ENCODE assay signal across 9 mouse cellular contexts in genomic region chr6:124998066-124998465, GRCm38 (mm10). TPM values are rescaled to one million over a fixed set of nuclear protein-coding genes. Genes with fewer than 3 reads are reported as not detected.
DNase-seq lines count a peak whose midpoint lies in the region; ATAC-seq and TF ChIP-seq lines count a peak whose summit lies in the region.
"Had no signal": no experiment of that assay in that cellular context is flagged by ENCODE, and none has a peak within 500 bp of the region (broad histone marks: within the 10 kb centered on the region; RNA-seq: fewer than 3 reads in every experiment).

No protein-coding gene starts in this region.

- no peak for TF ChIP-seq EP300 in stomach, postnatal 0 days (optimal IDR thresholded peaks at IDR 0.05)

- 8% methylated on average over 8 of the region's 8 CpGs for WGBS in stomach, embryonic 15.5 days
- WGBS in stomach, postnatal 0 days, result 9% methylated on average over 8 of the region's 8 CpGs
- 5% methylated on average over 8 of the region's 8 CpGs for WGBS in limb, embryonic 13.5 days

- H3K4me1 ChIP-seq in stomach, embryonic 15.5 days, result peaks cover 21% of the 10 kb centered on the region
- H3K4me1 ChIP-seq in stomach, postnatal 0 days (replicated peaks; ENCODE audit: control insufficient read depth, insufficient read depth), result peaks cover 2% of the 10 kb centered on the region; the same call in 1 of the 2 replicates
- peaks cover 30% of the 10 kb centered on the region for H3K4me1 ChIP-seq in limb, embryonic 13.5 days

- no peak overlapping the region; the same call in 1 of the 2 replicates for H3K4me3 ChIP-seq in stomach, embryonic 15.5 days (replicated peaks)
- no peak overlapping the region for H3K4me3 ChIP-seq in stomach, postnatal 0 days (ENCODE audit: low read depth, low read length)
- H3K4me3 ChIP-seq in limb, embryonic 13.5 days, result peak overlapping the region; percentile 59

- H3K27ac ChIP-seq in stomach, embryonic 15.5 days, result no peak overlapping the region
- no peak overlapping the region for H3K27ac ChIP-seq in stomach, postnatal 0 days (replicated peaks)
- H3K27ac ChIP-seq in limb, embryonic 13.5 days, result no peak overlapping the region

- no peaks in the 10 kb centered on the region for H3K36me3 ChIP-seq in stomach, embryonic 15.5 days
- no peaks in the 10 kb centered on the region for H3K36me3 ChIP-seq in stomach, postnatal 0 days (ENCODE audit: control insufficient read depth, insufficient read depth, low read length)
- H3K36me3 ChIP-seq in limb, embryonic 13.5 days, result 0 out of 2 replicates have a peak, but pooled peaks cover 2% of the 10 kb centered on the region

- H3K9me3 ChIP-seq in stomach, embryonic 15.5 days, result no peaks in the 10 kb centered on the region
- H3K9me3 ChIP-seq in stomach, postnatal 0 days (ENCODE audit: control insufficient read depth, low read length), result no peaks in the 10 kb centered on the region
- no peaks in the 10 kb centered on the region for H3K9me3 ChIP-seq in limb, embryonic 13.5 days

- peak; percentile 46 for DNase-seq in cerebellum, adult 9-10 months
- DNase-seq in cerebellum, postnatal 4 days (ENCODE audit: low spot score in 2 of 2), result no peak
- DNase-seq in stomach, postnatal 0 days (ENCODE audit: low spot score), result no peak
- no peak for DNase-seq in c-Kit-positive CD71-positive TER-119-positive erythroid progenitor cells, embryonic 14.5 days (ENCODE audit: low spot score)
- DNase-seq in adrenal gland, adult (ENCODE audit: inconsistent age in 2 of 2, low spot score in 1 of 2), result no peak
- DNase-seq in adrenal gland, postnatal 14 days, result no peak

- peak overlapping the region; percentile 100 for H3K4me2 ChIP-seq in stomach, embryonic 15.5 days
- no peak overlapping the region for H3K4me2 ChIP-seq in stomach, postnatal 0 days (replicated peaks; ENCODE audit: low read depth)
- H3K4me2 ChIP-seq in limb, embryonic 13.5 days (replicated peaks), result peak overlapping the region; percentile 84

- ATAC-seq in stomach, embryonic 15.5 days (ENCODE audit: insufficient read depth, low FRiP score, low read depth), result no peak
- no peak for ATAC-seq in stomach, postnatal 0 days (ENCODE audit: low FRiP score, low TSS enrichment)
- ATAC-seq in limb, embryonic 13.5 days (ENCODE audit: low FRiP score, low read depth), result no peak

- peaks cover 71% of the 10 kb centered on the region for H3K27me3 ChIP-seq in stomach, embryonic 15.5 days (replicated peaks)
- peaks cover 7% of the 10 kb centered on the region; the same call in 1 of the 2 replicates for H3K27me3 ChIP-seq in stomach, postnatal 0 days (ENCODE audit: control insufficient read depth, insufficient read depth, low read length)
- peaks cover 93% of the 10 kb centered on the region for H3K27me3 ChIP-seq in limb, embryonic 13.5 days

- H3K9ac ChIP-seq in stomach, embryonic 15.5 days, result no peak overlapping the region
- H3K9ac ChIP-seq in stomach, postnatal 0 days (ENCODE audit: low read length), result no peak overlapping the region
- H3K9ac ChIP-seq in limb, embryonic 13.5 days, result 0 out of 2 replicates have a peak overlapping the region, but pooled peaks have one; percentile 74

- TF ChIP-seq CTCF in stomach, postnatal 0 days (IDR thresholded peaks at IDR 0.05; ENCODE audit: low read depth), result no peak

RNA-seq across cellular contexts. Expression of gene Pianp, which starts 1.6 kb away (rescaled TPM):
- polyA plus RNA-seq in stomach, embryonic 15.5 days (2015; fragmentation: Nextera tagmentation; extraction: Ambion mirVana), result 3.8 and 4.3 TPM in 2 replicates
- 3.1 and 4.0 TPM in 2 replicates for polyA plus RNA-seq in stomach, postnatal 0 days (2015; fragmentation: Nextera tagmentation; extraction: Ambion mirVana)
- polyA plus RNA-seq in limb, embryonic 13.5 days (2015; fragmentation: Nextera tagmentation; extraction: Ambion mirVana), result 15.7 and 19.0 TPM in 2 replicates
- total RNA-seq in adrenal gland, postnatal 14 days (2021), result 4.8 and 5.4 TPM in 2 replicates
- total RNA-seq: common myeloid progenitor, adult 5-6 weeks had no signal

RNA-seq across cellular contexts. Expression of gene Zfp384, which starts 10.9 kb away (rescaled TPM):
- polyA plus RNA-seq in stomach, embryonic 15.5 days (2015; fragmentation: Nextera tagmentation; extraction: Ambion mirVana), result 17.2 and 19.4 TPM in 2 replicates
- polyA plus RNA-seq in stomach, postnatal 0 days (2015; fragmentation: Nextera tagmentation; extraction: Ambion mirVana), result 7.0 and 7.2 TPM in 2 replicates
- polyA plus RNA-seq in limb, embryonic 13.5 days (2015; fragmentation: Nextera tagmentation; extraction: Ambion mirVana), result 20.6 and 21.2 TPM in 2 replicates
- 47.2 and 50.4 TPM in 2 replicates for total RNA-seq in adrenal gland, postnatal 14 days (2021)

RNA-seq across cellular contexts. Expression of gene Cops7a, which starts 32.7 kb away (rescaled TPM):
- polyA plus RNA-seq in stomach, embryonic 15.5 days (2015; fragmentation: Nextera tagmentation; extraction: Ambion mirVana), result 128 and 153 TPM in 2 replicates
- 114 and 121 TPM in 2 replicates for polyA plus RNA-seq in stomach, postnatal 0 days (2015; fragmentation: Nextera tagmentation; extraction: Ambion mirVana)
- 128 and 133 TPM in 2 replicates for polyA plus RNA-seq in limb, embryonic 13.5 days (2015; fragmentation: Nextera tagmentation; extraction: Ambion mirVana)
- total RNA-seq in adrenal gland, postnatal 14 days (2021), result 117 and 122 TPM in 2 replicates

RNA-seq across cellular contexts. Expression of gene Ing4, which starts 41.5 kb away (rescaled TPM):
- 102 and 115 TPM in 2 replicates for polyA plus RNA-seq in stomach, embryonic 15.5 days (2015; fragmentation: Nextera tagmentation; extraction: Ambion mirVana)
- polyA plus RNA-seq in stomach, postnatal 0 days (2015; fragmentation: Nextera tagmentation; extraction: Ambion mirVana), result 72.5 and 77.4 TPM in 2 replicates
- 183 and 190 TPM in 2 replicates for polyA plus RNA-seq in limb, embryonic 13.5 days (2015; fragmentation: Nextera tagmentation; extraction: Ambion mirVana)
- total RNA-seq in adrenal gland, postnatal 14 days (2021), result 64.9 and 71.8 TPM in 2 replicates

RNA-seq across cellular contexts. Expression of gene Acrbp, which starts 51.4 kb away (rescaled TPM):
- 9.9 and 11.8 TPM in 2 replicates for polyA plus RNA-seq in stomach, embryonic 15.5 days (2015; fragmentation: Nextera tagmentation; extraction: Ambion mirVana)
- 2.5 and 2.6 TPM in 2 replicates for polyA plus RNA-seq in stomach, postnatal 0 days (2015; fragmentation: Nextera tagmentation; extraction: Ambion mirVana)
- 16.5 and 19.2 TPM in 2 replicates for polyA plus RNA-seq in limb, embryonic 13.5 days (2015; fragmentation: Nextera tagmentation; extraction: Ambion mirVana)
- total RNA-seq in adrenal gland, postnatal 14 days (2021), result 7.5 and 8.2 TPM in 2 replicates
